Mouse (Mus musculus) small intestine, adult 2 months (tissue): ENCODE data around the gene Hltf.

ENCODE experiments used
- CTCF ChIP-seq: fragments of 200-500 bp; IDR thresholded peaks from 2 replicates; pipeline ENCODE4 v1.5.1; 2012; ENCODE audit warnings: low read depth, mild to moderate bottlenecking, control low read depth, inconsistent platforms, low read length, moderate library complexity, mixed read lengths; ENCODE audit not compliant: insufficient replicate concordance, insufficient read length; ENCODE audit errors: extremely low read depth
- POLR2A ChIP-seq: fragments of 200-500 bp; IDR thresholded peaks from 2 replicates; pipeline ENCODE4 v1.6.1; 2012; ENCODE audit warnings: low read depth, mild to moderate bottlenecking, control low read depth, inconsistent platforms, low read length, moderate library complexity

- no peak for TF ChIP-seq CTCF
- TF ChIP-seq POLR2A = no peak
Measured at GRCm38 (mm10) chr3:20151651-20152050, 94.0 kb downstream of the Hltf start.
